Mouse (Mus musculus): ENCODE results near the gene Ormdl2. TPM values are rescaled to one million over a fixed set of nuclear protein-coding genes. Genes with fewer than 3 reads are reported as not detected.

Ormdl2 gene
- polyA plus RNA-seq, 1 experiment from 2014 or later = 68.5 TPM

GRCm38 (mm10) chr10:128807018-128807417 lies 14.4 kb downstream of the Ormdl2 start:
- WGBS (ENCODE audit: insufficient replicate concordance) = 79% methylated on average over 8 of the region's 8 CpGs
- Histone ChIP-seq H3K9me3 (replicated peaks; ENCODE audit: control insufficient read depth, low read length) (no peaks in the 10 kb centered on the region), H3K27me3 (ENCODE audit: control insufficient read depth, insufficient read depth, low read depth, low read length) (no peaks in the 10 kb centered on the region; the same call in none of the 2 replicates), H3K27ac (ENCODE audit: low read length) (no peak overlapping the region), H3K4me3 (ENCODE audit: low read depth, low read length) (peak overlapping the region; percentile 65), H3K9ac (ENCODE audit: low read depth, low read length) (peak overlapping the region; percentile 37; the same call in 1 of the 2 replicates), H3K36me3 (ENCODE audit: control insufficient read depth, insufficient read depth) (no peaks in the 10 kb centered on the region; the same call in 1 of the 2 replicates), H3K4me2 (ENCODE audit: low read depth, low read length) (peak overlapping the region; percentile 69), H3K4me1 (ENCODE audit: control insufficient read depth, low read depth, low read length) (peaks cover 36% of the 10 kb centered on the region)
- no peak for ATAC-seq (ENCODE audit: low read depth)

GRCm38 (mm10) chr10:128806086-128806485 lies 15.4 kb downstream of the Ormdl2 start:
- H3K27me3 ChIP-seq (ENCODE audit: control insufficient read depth, insufficient read depth, low read depth, low read length) = no peaks in the 10 kb centered on the region; the same call in none of the 2 replicates
- whole genome bisulfite sequencing (ENCODE audit: insufficient replicate concordance) = 52% methylated on average over 6 of the region's 6 CpGs
- H3K27ac ChIP-seq (ENCODE audit: low read length) = no peak overlapping the region; the same call in 1 of the 2 replicates
- no peak for ATAC-seq (ENCODE audit: low read depth)
- H3K4me3 ChIP-seq (ENCODE audit: low read depth, low read length) = peak overlapping the region; percentile 65
- H3K9me3 ChIP-seq (replicated peaks; ENCODE audit: control insufficient read depth, low read length) = no peaks in the 10 kb centered on the region
- no peaks in the 10 kb centered on the region; the same call in 1 of the 2 replicates for H3K36me3 ChIP-seq (ENCODE audit: control insufficient read depth, insufficient read depth)
- H3K9ac ChIP-seq (ENCODE audit: low read depth, low read length) = peak overlapping the region; percentile 64
- peaks cover 36% of the 10 kb centered on the region for H3K4me1 ChIP-seq (ENCODE audit: control insufficient read depth, low read depth, low read length)
- peak overlapping the region; percentile 69 for H3K4me2 ChIP-seq (ENCODE audit: low read depth, low read length)

GRCm38 (mm10) chr10:128805092-128806000 lies 16.1 kb downstream of the Ormdl2 start:
- peak; percentile 96 for ATAC-seq (ENCODE audit: low read depth)
- Histone ChIP-seq H3K9ac (ENCODE audit: low read depth, low read length) (peak overlapping the region; percentile 64), H3K4me1 (ENCODE audit: control insufficient read depth, low read depth, low read length) (peaks cover 36% of the 10 kb centered on the region), H3K36me3 (ENCODE audit: control insufficient read depth, insufficient read depth) (no peaks in the 10 kb centered on the region; the same call in 1 of the 2 replicates), H3K4me2 (ENCODE audit: low read depth, low read length) (peak overlapping the region; percentile 69), H3K4me3 (ENCODE audit: low read depth, low read length) (peak overlapping the region; percentile 65), H3K27ac (ENCODE audit: low read length) (peak overlapping the region; percentile 71), H3K27me3 (ENCODE audit: control insufficient read depth, insufficient read depth, low read depth, low read length) (no peaks in the 10 kb centered on the region; the same call in none of the 2 replicates), H3K9me3 (replicated peaks; ENCODE audit: control insufficient read depth, low read length) (no peaks in the 10 kb centered on the region)
- WGBS (ENCODE audit: insufficient replicate concordance) = under 1% methylated on average over 63 of the region's 70 CpGs

GRCm38 (mm10) chr10:128804271-128805091 lies 17.0 kb downstream of the Ormdl2 start, which contains the start of gene Tmem198b:
Gene Tmem198b, minus strand, starts transcription at chr10:128804370.
- under 1% methylated on average over 28 of the region's 28 CpGs for whole genome bisulfite sequencing (ENCODE audit: insufficient replicate concordance)
- peak within 1 kb of the TSS; percentile 69 for H3K4me2 ChIP-seq (ENCODE audit: low read depth, low read length)
- H3K9ac ChIP-seq (ENCODE audit: low read depth, low read length) = peak within 1 kb of the TSS; percentile 64
- peak; percentile 22 for ATAC-seq (ENCODE audit: low read depth)
- no peaks in the 10 kb centered on the region; the same call in 1 of the 2 replicates for H3K36me3 ChIP-seq (ENCODE audit: control insufficient read depth, insufficient read depth)
- H3K4me3 ChIP-seq (ENCODE audit: low read depth, low read length) = peak within 1 kb of the TSS; percentile 65
- peak within 1 kb of the TSS; percentile 71 for H3K27ac ChIP-seq (ENCODE audit: low read length)
- no peaks in the 10 kb centered on the region; the same call in none of the 2 replicates for H3K27me3 ChIP-seq (ENCODE audit: control insufficient read depth, insufficient read depth, low read depth, low read length)
- H3K4me1 ChIP-seq (ENCODE audit: control insufficient read depth, low read depth, low read length) = peaks cover 36% of the 10 kb centered on the region
- H3K9me3 ChIP-seq (replicated peaks; ENCODE audit: control insufficient read depth, low read length) = no peaks in the 10 kb centered on the region

- Histone ChIP-seq H3K9ac (ENCODE audit: low read depth, low read length) (peak within 1 kb of the TSS; percentile 64), H3K27ac (ENCODE audit: low read length) (peak within 1 kb of the TSS; percentile 71), H3K9me3 (replicated peaks; ENCODE audit: control insufficient read depth, low read length) (no peaks in the 10 kb centered on the region), H3K4me1 (ENCODE audit: control insufficient read depth, low read depth, low read length) (peaks cover 34% of the 10 kb centered on the region), H3K4me2 (ENCODE audit: low read depth, low read length) (peak within 1 kb of the TSS; percentile 69), H3K36me3 (ENCODE audit: control insufficient read depth, insufficient read depth) (no peaks in the 10 kb centered on the region; the same call in 1 of the 2 replicates), H3K27me3 (ENCODE audit: control insufficient read depth, insufficient read depth, low read depth, low read length) (no peaks in the 10 kb centered on the region; the same call in none of the 2 replicates), H3K4me3 (ENCODE audit: low read depth, low read length) (peak within 1 kb of the TSS; percentile 65)
- no peak for ATAC-seq (ENCODE audit: low read depth)
- WGBS (ENCODE audit: insufficient replicate concordance) = 3% methylated on average over 14 of the region's 14 CpGs
Measured at GRCm38 (mm10) chr10:128803771-128804270, 17.6 kb downstream of the Ormdl2 start, which contains the start of gene Dnajc14. Gene Dnajc14, plus strand, starts transcription at chr10:128804062.

GRCm38 (mm10) chr10:128803361-128803760 lies 18.1 kb downstream of the Ormdl2 start:
- Histone ChIP-seq H3K27me3 (ENCODE audit: control insufficient read depth, insufficient read depth, low read depth, low read length) (no peaks in the 10 kb centered on the region; the same call in none of the 2 replicates), H3K36me3 (ENCODE audit: control insufficient read depth, insufficient read depth) (no peaks in the 10 kb centered on the region), H3K27ac (ENCODE audit: low read length) (no peak overlapping the region), H3K4me3 (ENCODE audit: low read depth, low read length) (peak overlapping the region; percentile 65), H3K4me1 (ENCODE audit: control insufficient read depth, low read depth, low read length) (peaks cover 30% of the 10 kb centered on the region), H3K9me3 (replicated peaks; ENCODE audit: control insufficient read depth, low read length) (no peaks in the 10 kb centered on the region), H3K9ac (ENCODE audit: low read depth, low read length) (peak overlapping the region; percentile 64; the same call in 1 of the 2 replicates), H3K4me2 (ENCODE audit: low read depth, low read length) (peak overlapping the region; percentile 69)
- no peak for ATAC-seq (ENCODE audit: low read depth)
- 16% methylated on average over 6 of the region's 6 CpGs for WGBS (ENCODE audit: insufficient replicate concordance)

- Histone ChIP-seq H3K4me3 (ENCODE audit: low read depth, low read length) (no peak overlapping the region), H3K9ac (ENCODE audit: low read depth, low read length) (no peak overlapping the region), H3K9me3 (replicated peaks; ENCODE audit: control insufficient read depth, low read length) (no peaks in the 10 kb centered on the region), H3K36me3 (ENCODE audit: control insufficient read depth, insufficient read depth) (no peaks in the 10 kb centered on the region; the same call in 1 of the 2 replicates), H3K27me3 (ENCODE audit: control insufficient read depth, insufficient read depth, low read depth, low read length) (no peaks in the 10 kb centered on the region; the same call in none of the 2 replicates), H3K4me2 (ENCODE audit: low read depth, low read length) (no peak overlapping the region), H3K27ac (ENCODE audit: low read length) (no peak overlapping the region), H3K4me1 (ENCODE audit: control insufficient read depth, low read depth, low read length) (peaks cover 30% of the 10 kb centered on the region)
- no peak for ATAC-seq (ENCODE audit: low read depth)
- 56% methylated on average over 4 of the region's 4 CpGs for WGBS (ENCODE audit: insufficient replicate concordance)
Measured at GRCm38 (mm10) chr10:128802956-128803355, 18.5 kb downstream of the Ormdl2 start.

GRCm38 (mm10) chr10:128801981-128802495 lies 19.4 kb downstream of the Ormdl2 start:
- no peak overlapping the region for H3K27ac ChIP-seq (ENCODE audit: low read length)
- no peaks in the 10 kb centered on the region for H3K9me3 ChIP-seq (replicated peaks; ENCODE audit: control insufficient read depth, low read length)
- peaks cover 24% of the 10 kb centered on the region for H3K4me1 ChIP-seq (ENCODE audit: control insufficient read depth, low read depth, low read length)
- WGBS (ENCODE audit: insufficient replicate concordance) = 82% methylated on average over 16 of the region's 16 CpGs
- no peak overlapping the region for H3K4me2 ChIP-seq (ENCODE audit: low read depth, low read length)
- no peak overlapping the region for H3K4me3 ChIP-seq (ENCODE audit: low read depth, low read length)
- H3K9ac ChIP-seq (ENCODE audit: low read depth, low read length) = no peak overlapping the region
- H3K36me3 ChIP-seq (ENCODE audit: control insufficient read depth, insufficient read depth) = no peaks in the 10 kb centered on the region; the same call in 1 of the 2 replicates
- H3K27me3 ChIP-seq (ENCODE audit: control insufficient read depth, insufficient read depth, low read depth, low read length) = no peaks in the 10 kb centered on the region; the same call in none of the 2 replicates
- ATAC-seq (ENCODE audit: low read depth) = no peak

Data from liver, embryonic 16.5 days (tissue).